Mouse (Mus musculus): ENCODE measurements around the gene Cyp4f13.

Cyp4f13 gene

DNA sequence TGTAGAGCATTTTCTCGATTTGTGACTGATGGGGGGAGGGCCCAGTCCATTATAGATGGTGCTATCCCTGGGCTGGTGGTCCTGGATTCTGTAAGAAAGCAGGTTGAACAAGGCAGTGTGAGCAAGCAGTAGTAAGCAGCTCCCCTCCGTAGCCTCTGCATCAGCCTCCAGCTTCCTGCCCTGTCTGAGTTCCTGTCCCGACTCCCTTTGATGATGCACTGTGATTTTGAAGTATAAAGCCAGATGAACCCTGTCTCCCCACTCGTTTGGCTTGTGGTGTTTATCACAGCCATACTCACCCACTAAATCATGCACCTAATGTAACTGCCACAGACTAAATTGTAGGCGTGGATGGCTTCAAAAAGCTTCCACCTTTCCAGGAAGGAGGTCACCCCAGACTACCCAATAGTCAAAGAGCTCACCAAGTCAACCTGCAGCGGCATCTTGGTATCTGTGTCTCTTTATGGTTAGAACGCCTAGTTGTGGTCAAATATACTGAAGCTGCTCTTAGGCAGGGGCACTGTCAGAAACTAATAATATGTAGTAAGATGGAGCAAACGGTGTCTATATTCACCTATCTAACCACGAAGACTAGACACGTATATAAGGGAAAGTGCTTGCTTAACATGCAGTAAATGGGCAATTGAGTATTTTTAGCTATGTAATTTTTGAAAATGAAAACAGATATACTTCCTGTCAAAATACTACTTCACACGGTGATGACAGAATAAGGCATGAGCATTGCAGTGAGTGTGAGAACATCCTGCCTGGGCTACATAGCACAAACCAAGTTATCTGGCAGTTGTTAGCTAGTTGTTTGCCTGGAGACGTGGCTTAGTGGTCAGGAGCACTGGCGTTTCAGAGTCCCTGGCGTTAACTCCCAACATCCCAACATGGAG, 66.6 kb downstream of the Cyp4f13 start:
- no peak for TF ChIP-seq GATA4 (IDR thresholded peaks at IDR 0.05; ENCODE audit: insufficient replicate concordance, low read length)

DNA sequence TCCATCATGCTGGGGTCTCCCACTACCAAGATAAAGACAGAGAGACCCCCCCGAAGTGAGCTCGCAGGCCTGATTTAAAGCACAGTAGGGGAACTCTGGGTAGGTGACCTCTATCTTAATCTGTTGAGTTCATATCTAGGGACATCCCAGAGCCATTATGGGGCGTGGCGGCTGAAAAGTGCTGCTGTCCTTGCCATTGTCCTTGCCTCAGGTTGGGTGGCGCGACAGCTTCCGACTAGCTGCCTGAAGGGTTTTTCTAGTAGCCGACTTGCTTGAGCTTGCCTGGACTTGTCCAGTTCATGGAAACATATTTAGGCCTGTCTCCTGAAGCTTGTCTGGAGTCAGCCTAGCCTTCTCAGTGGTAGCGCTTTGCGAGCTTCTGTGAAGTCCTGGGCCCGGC, 68.4 kb downstream of the Cyp4f13 start:
- no peak for TF ChIP-seq GATA4 (IDR thresholded peaks at IDR 0.05; ENCODE audit: insufficient replicate concordance, low read length)

DNA sequence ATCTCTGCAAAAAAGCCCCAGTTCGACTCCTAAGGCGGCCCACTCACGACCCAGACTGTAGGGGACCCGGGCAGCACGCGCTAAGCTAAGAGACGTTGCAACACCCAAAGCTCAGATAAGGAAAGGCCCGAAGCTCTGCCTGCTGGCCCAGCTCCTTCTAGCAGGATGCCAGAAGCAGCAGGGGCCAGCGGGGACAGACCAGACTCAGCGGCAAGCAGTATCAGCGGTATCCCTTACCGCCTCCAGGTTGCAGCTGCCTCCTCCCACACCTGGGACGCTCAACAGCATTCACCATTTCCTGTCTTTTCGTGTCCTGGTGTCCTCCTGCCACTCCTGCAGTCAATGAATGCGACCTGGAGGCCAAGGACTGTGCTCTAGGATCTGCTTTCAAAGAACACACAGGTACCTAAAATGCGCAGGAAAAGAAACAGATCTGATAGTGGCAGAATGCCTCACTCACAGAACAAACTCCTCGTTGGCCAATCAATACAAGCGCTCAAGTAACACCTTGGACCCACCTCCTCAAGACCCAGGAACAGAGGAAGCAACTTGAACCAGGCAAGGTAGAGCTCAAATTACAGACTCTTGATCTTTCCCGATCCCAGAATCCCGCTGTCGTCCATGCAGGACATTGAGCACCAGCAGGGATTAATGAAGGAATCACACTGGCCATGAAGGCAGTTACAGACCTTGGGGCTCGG, 69.6 kb downstream of the Cyp4f13 start:
- TF ChIP-seq GATA4 (IDR thresholded peaks at IDR 0.05; ENCODE audit: insufficient replicate concordance, low read length): no peak
